Mouse (Mus musculus) granulocyte monocyte progenitor cell, adult 5-6 weeks (primary cell): ENCODE data around the gene Nup153. TPM values are rescaled to one million over a fixed set of nuclear protein-coding genes. Genes with fewer than 3 reads are reported as not detected.

ENCODE experiments used
- total RNA-seq, 2 experiments: library from RNA; stranded (forward) in 1 of 2; stranded (reverse) in 1 of 2; fragments of 200-712, 200-1000 nt in 1 of 2; fragments of >200 nt in 1 of 2; fragmentation: Nextera tagmentation in 1 of 2; gene quantifications; 2 replicates each; pipeline ENCODE4 v1.2.3; 2014 to 2017

Gene Nup153
- total RNA-seq, 2 experiments from 2014 or later = 81.0 to 102 TPM

Other genes starting within 250 kb of the Nup153 start
- not detected in 2 replicates for gene Cap2, start 226.1 kb downstream of the Nup153 start, total RNA-seq (2014; fragmentation: Nextera tagmentation)
- not detected in 2 replicates for gene Cap2, start 226.1 kb downstream of the Nup153 start, total RNA-seq (2017)
- 10.5 and 29.9 TPM in 2 replicates for gene Fam8a1, start 58.4 kb downstream of the Nup153 start, total RNA-seq (2014; fragmentation: Nextera tagmentation)
- gene Fam8a1, start 58.4 kb downstream of the Nup153 start, total RNA-seq (2017) = 6.1 and 11.1 TPM in 2 replicates
- 26.6 and 47.5 TPM in 2 replicates for gene Kif13a, start 201.9 kb upstream of the Nup153 start, total RNA-seq (2014; fragmentation: Nextera tagmentation)
- gene Kif13a, start 201.9 kb upstream of the Nup153 start, total RNA-seq (2017) = 46.0 and 57.7 TPM in 2 replicates